Comparison of ENCODE assay signal across 11 mouse cellular contexts in genomic region chr17:5612236-5612635, GRCm38 (mm10).
"Had no signal": no experiment of that assay in that cellular context is flagged by ENCODE, and none has a peak within 500 bp of the region (broad histone marks: within the 10 kb centered on the region; RNA-seq: fewer than 3 reads in every experiment).

No protein-coding gene starts in this region.

- DNase-seq: liver, embryonic 13.5 days; liver, postnatal 0 days; right cerebral cortex, adult 18-20 months; right cerebral cortex, postnatal 25 days; thymus, postnatal 4 days had no signal

- H3K36me3 ChIP-seq: limb, embryonic 10.5 days; liver, embryonic 13.5 days; lung, embryonic 15.5 days; midbrain, embryonic 12.5 days; neural tube, embryonic 15.5 days had no signal

- H3K9ac ChIP-seq: liver, embryonic 13.5 days; liver, postnatal 0 days; lung, embryonic 15.5 days; midbrain, embryonic 12.5 days; neural tube, embryonic 15.5 days had no signal

- H3K4me1 ChIP-seq: limb, embryonic 10.5 days; lung, embryonic 15.5 days; midbrain, embryonic 12.5 days had no signal

- H3K4me3 ChIP-seq: left cerebral cortex, adult 2 months; limb, embryonic 10.5 days; liver, embryonic 13.5 days; lung, embryonic 15.5 days; midbrain, embryonic 12.5 days; neural tube, embryonic 15.5 days had no signal

- H3K27ac ChIP-seq: left cerebral cortex, adult 2 months; limb, embryonic 10.5 days; liver, embryonic 13.5 days; lung, embryonic 15.5 days; midbrain, embryonic 12.5 days; neural tube, embryonic 15.5 days had no signal

- H3K4me2 ChIP-seq: liver, embryonic 13.5 days; lung, embryonic 15.5 days; midbrain, embryonic 12.5 days; neural tube, embryonic 15.5 days had no signal

- H3K9me3 ChIP-seq: limb, embryonic 10.5 days; liver, embryonic 13.5 days; lung, embryonic 15.5 days; midbrain, embryonic 12.5 days; neural tube, embryonic 15.5 days had no signal

- H3K27me3 ChIP-seq: liver, embryonic 13.5 days; lung, embryonic 15.5 days; midbrain, embryonic 12.5 days; neural tube, embryonic 15.5 days had no signal

- ATAC-seq: intestine, embryonic 16.5 days; liver, postnatal 0 days had no signal
